ENCODE assay signal across 16 mouse cellular contexts in the genomic region with DNA sequence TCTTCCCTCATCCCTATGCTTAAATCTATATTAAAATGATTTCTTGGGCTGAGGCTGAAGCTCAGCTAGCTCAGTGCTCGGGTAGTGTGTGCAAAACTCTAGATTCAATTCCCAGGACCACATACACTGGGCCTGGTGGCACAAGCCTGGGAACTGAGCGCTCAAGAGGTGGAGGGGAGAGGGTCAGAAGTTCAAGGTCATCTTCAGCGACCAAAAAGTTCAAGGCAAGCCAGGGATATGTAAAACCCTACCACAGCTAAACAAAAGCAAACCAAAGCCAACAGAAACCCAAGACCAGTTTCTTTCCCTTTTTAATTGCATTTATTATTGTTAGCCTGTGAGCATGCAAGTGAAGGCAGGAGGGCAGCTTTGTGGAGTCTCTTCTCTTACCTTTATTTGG.
"Had no signal": no experiment of that assay in that cellular context is flagged by ENCODE, and none has a peak within 500 bp of the region (broad histone marks: within the 10 kb centered on the region; RNA-seq: fewer than 3 reads in every experiment).

No protein-coding gene starts in this region.

- H3K27ac ChIP-seq: neural tube, embryonic 13.5 days; neural tube, embryonic 15.5 days; stomach, embryonic 15.5 days; stomach, postnatal 0 days had no signal

- DNase-seq: retina, postnatal 1 day; right cerebral cortex, adult 18-20 months; right cerebral cortex, postnatal 14 days; right cerebral cortex, postnatal 25 days; right cerebral cortex, postnatal 4 days; spleen, adult 18-20 months; thymus, adult 18-20 months; thymus, adult 2 months; thymus, postnatal 14 days; thymus, postnatal 25 days; thymus, postnatal 36 days; thymus, postnatal 4 days had no signal

- H3K36me3 ChIP-seq: neural tube, embryonic 13.5 days; neural tube, embryonic 15.5 days; stomach, embryonic 15.5 days had no signal

- H3K4me3 ChIP-seq: neural tube, embryonic 13.5 days; neural tube, embryonic 15.5 days; stomach, embryonic 15.5 days had no signal

- H3K4me1 ChIP-seq: stomach, embryonic 15.5 days had no signal

- H3K9me3 ChIP-seq: neural tube, embryonic 13.5 days; neural tube, embryonic 15.5 days; stomach, embryonic 15.5 days had no signal

- H3K4me2 ChIP-seq: neural tube, embryonic 13.5 days; neural tube, embryonic 15.5 days; stomach, embryonic 15.5 days had no signal

- H3K27me3 ChIP-seq: neural tube, embryonic 13.5 days; neural tube, embryonic 15.5 days; stomach, embryonic 15.5 days had no signal

- H3K9ac ChIP-seq: neural tube, embryonic 13.5 days; neural tube, embryonic 15.5 days; stomach, embryonic 15.5 days had no signal
